Mouse (Mus musculus): ENCODE data around the gene Tpst1.

The Tpst1 gene

GRCm38 (mm10) chr5:130141138-130141537, 68.0 kb downstream of the Tpst1 start:
- no peak for TF ChIP-seq GATA4 (IDR thresholded peaks at IDR 0.05; ENCODE audit: insufficient replicate concordance, low read length)

- no peak for TF ChIP-seq GATA4 (IDR thresholded peaks at IDR 0.05; ENCODE audit: insufficient replicate concordance, low read length)
Observed at GRCm38 (mm10) chr5:130142041-130142440, 68.9 kb downstream of the Tpst1 start.

- no peak for TF ChIP-seq GATA4 (IDR thresholded peaks at IDR 0.05; ENCODE audit: insufficient replicate concordance, low read length)
Observed at GRCm38 (mm10) chr5:130143101-130143500, 70.0 kb downstream of the Tpst1 start.

GRCm38 (mm10) chr5:130143977-130144333, 70.8 kb downstream of the Tpst1 start:
- no peak for TF ChIP-seq GATA4 (IDR thresholded peaks at IDR 0.05; ENCODE audit: insufficient replicate concordance, low read length)

GRCm38 (mm10) chr5:130144334-130145312, 71.5 kb downstream of the Tpst1 start, which contains the start of gene Kctd7:
TSS of gene Kctd7 (plus strand) at chr5:130144861.
- peak; percentile 45; the same call in 1 of the 2 replicates for TF ChIP-seq GATA4 (IDR thresholded peaks at IDR 0.05; ENCODE audit: insufficient replicate concordance, low read length)

GRCm38 (mm10) chr5:130145961-130146360, 72.8 kb downstream of the Tpst1 start:
- TF ChIP-seq GATA4 (IDR thresholded peaks at IDR 0.05; ENCODE audit: insufficient replicate concordance, low read length), result no peak

- TF ChIP-seq GATA4 (IDR thresholded peaks at IDR 0.05; ENCODE audit: insufficient replicate concordance, low read length), result no peak
Observed at GRCm38 (mm10) chr5:130149726-130150310, 76.7 kb downstream of the Tpst1 start.

- TF ChIP-seq GATA4 (IDR thresholded peaks at IDR 0.05; ENCODE audit: insufficient replicate concordance, low read length), result no peak
Observed at GRCm38 (mm10) chr5:130154286-130154685, 81.2 kb downstream of the Tpst1 start.

- no peak for TF ChIP-seq GATA4 (IDR thresholded peaks at IDR 0.05; ENCODE audit: insufficient replicate concordance, low read length)
Observed at GRCm38 (mm10) chr5:130158545-130158944, 85.4 kb downstream of the Tpst1 start.

- no peak for TF ChIP-seq GATA4 (IDR thresholded peaks at IDR 0.05; ENCODE audit: insufficient replicate concordance, low read length)
Observed at GRCm38 (mm10) chr5:130159761-130160201, 86.7 kb downstream of the Tpst1 start.

GRCm38 (mm10) chr5:130163670-130164069, 90.5 kb downstream of the Tpst1 start:
- no peak for TF ChIP-seq GATA4 (IDR thresholded peaks at IDR 0.05; ENCODE audit: insufficient replicate concordance, low read length)

GRCm38 (mm10) chr5:130165213-130165612, 92.1 kb downstream of the Tpst1 start:
- no peak for TF ChIP-seq GATA4 (IDR thresholded peaks at IDR 0.05; ENCODE audit: insufficient replicate concordance, low read length)

GRCm38 (mm10) chr5:130169109-130169508, 96.0 kb downstream of the Tpst1 start:
- TF ChIP-seq GATA4 (IDR thresholded peaks at IDR 0.05; ENCODE audit: insufficient replicate concordance, low read length), result no peak

- TF ChIP-seq GATA4 (IDR thresholded peaks at IDR 0.05; ENCODE audit: insufficient replicate concordance, low read length), result no peak
Observed at GRCm38 (mm10) chr5:130170666-130171422, 97.7 kb downstream of the Tpst1 start.

GRCm38 (mm10) chr5:130171423-130171954, 98.4 kb downstream of the Tpst1 start, which contains the start of gene Rabgef1:
TSS of gene Rabgef1 (plus strand) at chr5:130171798.
- peak; percentile 85; the same call in 1 of the 2 replicates for TF ChIP-seq GATA4 (IDR thresholded peaks at IDR 0.05; ENCODE audit: insufficient replicate concordance, low read length)
